Mouse (Mus musculus) left cerebral cortex, postnatal 14 days (tissue): ENCODE results near the gene Vmp1. TPM values are rescaled to one million over a fixed set of nuclear protein-coding genes. Genes with fewer than 3 reads are reported as not detected.

Source experiments
- DNase-seq, 2 experiments: peaks; one replicate each; pipeline ENCODE4 v3.0.0; 2021 to 2022; ENCODE audit warnings: low spot score in 2 of 2, mixed read lengths in 1 of 2
- intact Hi-C: fragments of 180-260 bp; cut with DNase I; formaldehyde crosslinking; loops from one replicate; pipeline ENCODE4 v1.15.1; 2025
- long read RNA-seq, 2 experiments: library from polyadenylated mRNA; stranded (forward); transcript quantifications; one replicate each; pipeline ENCODE4 v2.0.0; 2021
- total RNA-seq, 2 experiments: library from RNA; stranded (reverse); gene quantifications; 2 replicates each; pipeline ENCODE4 v1.2.3; 2021

Gene Vmp1
- total RNA-seq, result 100 to 1,000 TPM; 194 TPM
- long read RNA-seq, experiment 1, transcript Vmp1-201 (12 exons, 2,787 nt), result major isoform, 314 of 369 reads
- long read RNA-seq, experiment 1, partial matches to known transcripts, result 8 of 369 reads
- long read RNA-seq, experiment 1, other reads (novel, unspliced or antisense), result 44 of 369 reads
- long read RNA-seq, experiment 2, transcript Vmp1-201 (12 exons, 2,787 nt), result major isoform, 190 of 242 reads
- long read RNA-seq, experiment 2, transcript Vmp1-206 (2 exons, 931 nt), result minor isoform, 6 of 242 reads
- long read RNA-seq, experiment 2, partial matches to known transcripts, result 11 of 242 reads
- long read RNA-seq, experiment 2, other reads (novel, unspliced or antisense), result 35 of 242 reads

- DNase-seq, result peak; percentile 93 to 97
- intact Hi-C loops, result no loop called here
Observed at GRCm38 (mm10) chr11:86683395-86684125, at the start of gene Vmp1, which contains the start of gene Ptrh2. Gene Vmp1, minus strand, starts transcription at chr11:86683836. Gene Ptrh2, plus strand, starts transcription at chr11:86683985.

GRCm38 (mm10) chr11:86731443-86731842 lies 47.8 kb upstream of the Vmp1 start:
- peak; percentile 25 to 40 for DNase-seq
- intact Hi-C loops, result loop anchor here (5.0 kb wide), 1 partner anchor 34 kb away; no protein-coding TSS in a partner anchor

- DNase-seq, result no peak
- intact Hi-C loops, result no loop called here
Observed at GRCm38 (mm10) chr11:86725607-86726006, 42.0 kb upstream of the Vmp1 start.

- DNase-seq, result no peak
- intact Hi-C loops, result no loop called here
Observed at GRCm38 (mm10) chr11:86724982-86725381, 41.3 kb upstream of the Vmp1 start.

- intact Hi-C loops, result no loop called here
Observed at GRCm38 (mm10) chr11:86724004-86724403, 40.4 kb upstream of the Vmp1 start.

GRCm38 (mm10) chr11:86719390-86719789 lies 35.8 kb upstream of the Vmp1 start:
- intact Hi-C loops, result no loop called here
- DNase-seq, result no peak

More at GRCm38 (mm10) chr11:86724004-86724403, 40.4 kb upstream of the Vmp1 start:
- DNase-seq, result no peak

GRCm38 (mm10) chr11:86718369-86718768 lies 34.7 kb upstream of the Vmp1 start:
- intact Hi-C loops, result no loop called here
- DNase-seq, result no peak

GRCm38 (mm10) chr11:86717306-86718065 lies 33.9 kb upstream of the Vmp1 start:
- DNase-seq, result no peak
- intact Hi-C loops, result no loop called here

GRCm38 (mm10) chr11:86714606-86715005 lies 31.0 kb upstream of the Vmp1 start:
- intact Hi-C loops, result no loop called here
- no peak for DNase-seq

- no peak for DNase-seq
- intact Hi-C loops, result no loop called here
Observed at GRCm38 (mm10) chr11:86701151-86701550, 17.5 kb upstream of the Vmp1 start.

GRCm38 (mm10) chr11:86695461-86695860 lies 11.8 kb upstream of the Vmp1 start:
- intact Hi-C loops, result loop anchor here (5.0 kb wide), 1 partner anchor 37 kb away; no protein-coding TSS in a partner anchor
- no peak for DNase-seq

GRCm38 (mm10) chr11:86692546-86692945 lies 8.9 kb upstream of the Vmp1 start:
- no peak for DNase-seq
- intact Hi-C loops, result no loop called here

- intact Hi-C loops, result no loop called here
- no peak for DNase-seq
Observed at GRCm38 (mm10) chr11:86691956-86692355, 8.3 kb upstream of the Vmp1 start.

- no peak for DNase-seq
- intact Hi-C loops, result no loop called here
Observed at GRCm38 (mm10) chr11:86691482-86691881, 7.8 kb upstream of the Vmp1 start.

- no peak for DNase-seq
- intact Hi-C loops, result no loop called here
Observed at GRCm38 (mm10) chr11:86690383-86690782, 6.7 kb upstream of the Vmp1 start.

GRCm38 (mm10) chr11:86685366-86685765 lies 1.7 kb upstream of the Vmp1 start:
- DNase-seq, result no peak
- intact Hi-C loops, result no loop called here

- intact Hi-C loops, result no loop called here
- no peak for DNase-seq
Observed at GRCm38 (mm10) chr11:86684126-86685012, 733 bp upstream of the Vmp1 start.

GRCm38 (mm10) chr11:86682861-86683260 lies 775 bp downstream of the Vmp1 start:
- intact Hi-C loops, result no loop called here
- DNase-seq, result no peak

- no peak for DNase-seq
- intact Hi-C loops, result no loop called here
Observed at GRCm38 (mm10) chr11:86681423-86681822, 2.2 kb downstream of the Vmp1 start.
